Mouse (Mus musculus): ENCODE measurements at regions not wholly inside any gene's neighbourhood (a gene's known extent, or its start where the extent isn't known, plus 50 kb on each side); places are given as distances from the start of the nearest gene placed in this dataset.

- Histone ChIP-seq H3K36me3 (no peaks in the 10 kb centered on the region), H3K4me1 (replicated peaks) (peaks cover 4% of the 10 kb centered on the region), H3K9me3 (no peaks in the 10 kb centered on the region), H3K27ac (no peak overlapping the region), H3K4me3 (no peak overlapping the region), H3K27me3 (ENCODE audit: insufficient read depth, poor library complexity, severe bottlenecking) (peaks cover 8% of the 10 kb centered on the region; the same call in 1 of the 2 replicates)
- no peak for DNase-seq (ENCODE audit: low spot score)
- WGBS, result 81% methylated on average over 10 of the region's 10 CpGs
Observed at GRCm38 (mm10) chr8:12087192-12087800, 191.3 kb upstream of the A230072I06Rik start.

GRCm38 (mm10) chr8:12100145-12100544, 178.5 kb upstream of the A230072I06Rik start:
- Histone ChIP-seq H3K36me3 (no peaks in the 10 kb centered on the region), H3K4me3 (no peak overlapping the region), H3K27me3 (ENCODE audit: insufficient read depth, poor library complexity, severe bottlenecking) (peaks cover 24% of the 10 kb centered on the region), H3K27ac (no peak overlapping the region), H3K9me3 (no peaks in the 10 kb centered on the region), H3K4me1 (replicated peaks) (peaks cover 24% of the 10 kb centered on the region)
- no peak for DNase-seq (ENCODE audit: low spot score)
- 86% methylated on average over 8 of the region's 8 CpGs for WGBS

GRCm38 (mm10) chr8:12103296-12103695, 175.3 kb upstream of the A230072I06Rik start:
- Histone ChIP-seq H3K4me1 (replicated peaks) (peaks cover 47% of the 10 kb centered on the region), H3K27ac (peak overlapping the region; percentile 43; the same call in 1 of the 2 replicates), H3K4me3 (no peak overlapping the region), H3K36me3 (no peaks in the 10 kb centered on the region), H3K9me3 (no peaks in the 10 kb centered on the region), H3K27me3 (ENCODE audit: insufficient read depth, poor library complexity, severe bottlenecking) (peaks cover 44% of the 10 kb centered on the region)
- no peak for DNase-seq (ENCODE audit: low spot score)
- WGBS, result 45% methylated on average over 4 of the region's 4 CpGs

GRCm38 (mm10) chr8:12105106-12105901, 173.3 kb upstream of the A230072I06Rik start:
- Histone ChIP-seq H3K4me1 (replicated peaks) (peaks cover 60% of the 10 kb centered on the region), H3K36me3 (no peaks in the 10 kb centered on the region), H3K27ac (peak overlapping the region; percentile 84), H3K4me3 (0 out of 2 replicates have a peak overlapping the region, but pooled peaks have one; percentile 10), H3K27me3 (ENCODE audit: insufficient read depth, poor library complexity, severe bottlenecking) (peaks cover 63% of the 10 kb centered on the region), H3K9me3 (no peaks in the 10 kb centered on the region)
- DNase-seq (ENCODE audit: low spot score), result peak; percentile 76
- WGBS, result 16% methylated on average over 15 of the region's 15 CpGs

- Histone ChIP-seq H3K4me1 (replicated peaks) (peaks cover 66% of the 10 kb centered on the region), H3K27ac (no peak overlapping the region), H3K4me3 (no peak overlapping the region), H3K27me3 (ENCODE audit: insufficient read depth, poor library complexity, severe bottlenecking) (peaks cover 66% of the 10 kb centered on the region), H3K36me3 (no peaks in the 10 kb centered on the region), H3K9me3 (no peaks in the 10 kb centered on the region)
- 77% methylated on average over 5 of the region's 5 CpGs for WGBS
- DNase-seq (ENCODE audit: low spot score), result no peak
Observed at GRCm38 (mm10) chr8:12108578-12108977, 170.0 kb upstream of the A230072I06Rik start.

- H3K9me3 ChIP-seq, result no peaks in the 10 kb centered on the region
- 88% methylated on average over 10 of the region's 10 CpGs for WGBS
- H3K27ac ChIP-seq, result no peak overlapping the region
- no peak for DNase-seq (ENCODE audit: low spot score)
- H3K27me3 ChIP-seq (ENCODE audit: insufficient read depth, poor library complexity, severe bottlenecking), result peaks cover 65% of the 10 kb centered on the region
- no peaks in the 10 kb centered on the region for H3K36me3 ChIP-seq
- H3K4me3 ChIP-seq, result no peak overlapping the region
- H3K4me1 ChIP-seq (replicated peaks), result peaks cover 38% of the 10 kb centered on the region
Observed at GRCm38 (mm10) chr8:12111626-12112025, 167.0 kb upstream of the A230072I06Rik start.

GRCm38 (mm10) chr8:12113023-12113422, 165.6 kb upstream of the A230072I06Rik start:
- H3K27me3 ChIP-seq (ENCODE audit: insufficient read depth, poor library complexity, severe bottlenecking), result peaks cover 55% of the 10 kb centered on the region

GRCm38 (mm10) chr8:12126374-12127001, 152.1 kb upstream of the A230072I06Rik start:
- peak; percentile 35 for DNase-seq (ENCODE audit: low spot score)
- Histone ChIP-seq H3K27me3 (ENCODE audit: insufficient read depth, poor library complexity, severe bottlenecking) (peaks cover 38% of the 10 kb centered on the region), H3K9me3 (peaks cover 6% of the 10 kb centered on the region; the same call in 1 of the 2 replicates), H3K36me3 (no peaks in the 10 kb centered on the region), H3K4me1 (replicated peaks) (peaks cover 30% of the 10 kb centered on the region), H3K27ac (peak overlapping the region; percentile 78), H3K4me3 (peak overlapping the region; percentile 11; the same call in 1 of the 2 replicates)
- 44% methylated on average over 11 of the region's 11 CpGs for WGBS

More at GRCm38 (mm10) chr8:12113023-12113422, 165.6 kb upstream of the A230072I06Rik start:
- Histone ChIP-seq H3K36me3 (no peaks in the 10 kb centered on the region), H3K9me3 (no peaks in the 10 kb centered on the region), H3K4me3 (no peak overlapping the region), H3K27ac (peak overlapping the region; percentile 36), H3K4me1 (replicated peaks) (peaks cover 31% of the 10 kb centered on the region)
- WGBS, result 39% methylated on average over 8 of the region's 8 CpGs
- DNase-seq (ENCODE audit: low spot score), result no peak

- Histone ChIP-seq H3K36me3 (no peaks in the 10 kb centered on the region), H3K4me1 (replicated peaks) (peaks cover 30% of the 10 kb centered on the region), H3K27me3 (ENCODE audit: insufficient read depth, poor library complexity, severe bottlenecking) (peaks cover 46% of the 10 kb centered on the region), H3K4me3 (no peak overlapping the region), H3K9me3 (peaks cover 6% of the 10 kb centered on the region; the same call in 1 of the 2 replicates), H3K27ac (peak overlapping the region; percentile 79)
- 19% methylated on average over 14 of the region's 14 CpGs for WGBS
- peak; percentile 20 for DNase-seq (ENCODE audit: low spot score)
Observed at GRCm38 (mm10) chr8:12127106-12127800, 151.4 kb upstream of the A230072I06Rik start.

GRCm38 (mm10) chr8:12127801-12128490, 150.7 kb upstream of the A230072I06Rik start:
- Histone ChIP-seq H3K27ac (peak overlapping the region; percentile 79), H3K36me3 (no peaks in the 10 kb centered on the region), H3K4me1 (replicated peaks) (peaks cover 30% of the 10 kb centered on the region), H3K27me3 (ENCODE audit: insufficient read depth, poor library complexity, severe bottlenecking) (peaks cover 53% of the 10 kb centered on the region), H3K9me3 (peaks cover 6% of the 10 kb centered on the region; the same call in 1 of the 2 replicates), H3K4me3 (no peak overlapping the region)
- 30% methylated on average over 4 of the region's 4 CpGs for WGBS
- no peak for DNase-seq (ENCODE audit: low spot score)

- Histone ChIP-seq H3K36me3 (no peaks in the 10 kb centered on the region), H3K9me3 (no peaks in the 10 kb centered on the region), H3K4me1 (replicated peaks) (peaks cover 31% of the 10 kb centered on the region), H3K4me3 (no peak overlapping the region), H3K27me3 (ENCODE audit: insufficient read depth, poor library complexity, severe bottlenecking) (peaks cover 74% of the 10 kb centered on the region), H3K27ac (no peak overlapping the region)
- whole genome bisulfite sequencing, result 70% methylated on average over 5 of the region's 5 CpGs
- no peak for DNase-seq (ENCODE audit: low spot score)
Observed at GRCm38 (mm10) chr8:12130591-12130990, 148.0 kb upstream of the A230072I06Rik start.

- DNase-seq (ENCODE audit: low spot score), result no peak
- no peaks in the 10 kb centered on the region for H3K9me3 ChIP-seq
- H3K36me3 ChIP-seq, result no peaks in the 10 kb centered on the region
- no peak overlapping the region for H3K4me3 ChIP-seq
- H3K27ac ChIP-seq, result no peak overlapping the region
- peaks cover 79% of the 10 kb centered on the region for H3K27me3 ChIP-seq (ENCODE audit: insufficient read depth, poor library complexity, severe bottlenecking)
- 78% methylated on average over 1 of the region's 1 CpGs for WGBS
- H3K4me1 ChIP-seq (replicated peaks), result peaks cover 28% of the 10 kb centered on the region
Observed at GRCm38 (mm10) chr8:12134200-12134599, 144.4 kb upstream of the A230072I06Rik start.

Data from hindbrain, embryonic 10.5 days (tissue).